11 mouse cellular contexts compared by ENCODE assay signal in the genomic region with DNA sequence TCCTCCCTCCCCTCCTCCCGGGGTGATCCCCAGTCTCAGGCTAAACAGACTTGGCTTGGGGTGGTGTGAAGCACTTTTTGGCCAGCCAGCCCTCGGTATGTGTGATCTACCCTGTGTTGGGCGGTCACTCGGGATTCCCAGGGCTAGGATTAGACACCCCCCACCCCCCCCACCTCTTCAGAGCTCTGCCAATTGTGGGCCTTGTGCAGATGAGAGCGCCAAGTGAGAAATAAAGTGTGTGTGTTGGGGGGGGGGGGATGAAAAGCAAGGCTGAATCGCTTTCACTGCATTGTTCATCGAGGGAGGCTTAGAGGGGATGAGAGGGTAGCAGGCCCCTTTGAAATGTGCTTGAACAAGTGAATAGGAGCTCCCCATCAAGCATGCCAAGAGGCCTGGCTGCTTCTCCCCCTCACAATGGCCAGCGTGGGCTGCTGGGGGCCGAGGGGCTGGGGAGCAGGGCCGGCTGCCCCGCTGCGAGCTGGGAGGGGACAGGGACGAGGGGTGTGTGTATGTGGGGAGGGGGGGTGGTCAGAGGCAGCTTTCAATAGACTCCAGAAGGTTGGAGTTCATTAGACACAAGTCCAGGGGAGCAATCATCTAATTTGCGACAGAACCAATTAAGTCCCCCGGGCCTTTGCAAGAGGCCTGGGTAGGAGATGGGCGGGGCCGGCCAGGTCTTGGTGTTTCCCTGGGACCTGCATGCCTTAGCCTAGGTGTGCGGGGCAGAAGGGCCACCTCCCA. TPM values are rescaled to one million over a fixed set of nuclear protein-coding genes. Genes with fewer than 3 reads are reported as not detected.
DNase-seq lines count a peak whose midpoint lies in the region; ATAC-seq and TF ChIP-seq lines count a peak whose summit lies in the region.
"Had no signal": no experiment of that assay in that cellular context is flagged by ENCODE, and none has a peak within 500 bp of the region (broad histone marks: within the 10 kb centered on the region; RNA-seq: fewer than 3 reads in every experiment).

No protein-coding gene starts in this region.

- H3K4me2 ChIP-seq in forebrain, embryonic 15.5 days (replicated peaks): peak overlapping the region; percentile 14
- H3K4me2 ChIP-seq in limb, embryonic 15.5 days: 0 out of 2 replicates have a peak overlapping the region, but pooled peaks have one; percentile 17

- no peak overlapping the region for H3K9ac ChIP-seq in forebrain, embryonic 15.5 days (replicated peaks)
- H3K9ac ChIP-seq in limb, embryonic 15.5 days: no peak overlapping the region

- no peaks in the 10 kb centered on the region for H3K9me3 ChIP-seq in forebrain, embryonic 15.5 days
- no peaks in the 10 kb centered on the region for H3K9me3 ChIP-seq in limb, embryonic 15.5 days
- no peaks in the 10 kb centered on the region for H3K9me3 ChIP-seq in heart, embryonic 10.5 days

- TF ChIP-seq POLR2A in brain, embryonic 14.5 days (IDR thresholded peaks at IDR 0.05; ENCODE audit: borderline replicate concordance, extremely low read depth, insufficient read depth, insufficient read length, poor library complexity, severe bottlenecking): no peak

- TF ChIP-seq CTCF in brain, embryonic 14.5 days (IDR thresholded peaks at IDR 0.05; ENCODE audit: borderline replicate concordance, extremely low read depth, insufficient read depth, insufficient read length): no peak

- H3K4me1 ChIP-seq in forebrain, embryonic 15.5 days: peaks cover 50% of the 10 kb centered on the region
- H3K4me1 ChIP-seq in limb, embryonic 15.5 days: peaks cover 64% of the 10 kb centered on the region
- H3K4me1 ChIP-seq in heart, embryonic 10.5 days: peaks cover 38% of the 10 kb centered on the region

- DNase-seq in embryo, embryonic 10 days (ENCODE audit: low spot score): peak; percentile 65
- no peak for DNase-seq in embryo, embryonic 9.5 days (ENCODE audit: extremely low spot score)
- peak; percentile 96 for DNase-seq in brain, embryonic 14.5 days (ENCODE audit: low read depth)
- no peak for DNase-seq in heart, embryonic 10.5 days (ENCODE audit: low spot score)
- no peak for DNase-seq in cerebellum, adult 9-10 months
- DNase-seq in kidney, postnatal 25 days: no peak
- DNase-seq: cerebellum, adult 11-12 months; right cerebral cortex, postnatal 25 days; thymus, adult 2 months had no signal

- peak; percentile 84 for ATAC-seq in forebrain, embryonic 15.5 days (replicated peaks)
- peak; percentile 27; the same call in 1 of the 2 replicates for ATAC-seq in limb, embryonic 15.5 days (ENCODE audit: insufficient number of reproducible peaks, low FRiP score, low TSS enrichment, low read depth)

- peak overlapping the region; percentile 75 for H3K27ac ChIP-seq in forebrain, embryonic 15.5 days (replicated peaks)
- H3K27ac ChIP-seq in limb, embryonic 15.5 days: peak overlapping the region; percentile 68
- H3K27ac ChIP-seq in heart, embryonic 10.5 days: no peak overlapping the region

- H3K4me3 ChIP-seq in forebrain, embryonic 15.5 days: no peak overlapping the region
- H3K4me3 ChIP-seq in limb, embryonic 15.5 days: no peak overlapping the region
- no peak overlapping the region for H3K4me3 ChIP-seq in heart, embryonic 10.5 days

- peaks cover 26% of the 10 kb centered on the region for H3K36me3 ChIP-seq in forebrain, embryonic 15.5 days
- peaks cover 68% of the 10 kb centered on the region for H3K36me3 ChIP-seq in limb, embryonic 15.5 days
- H3K36me3 ChIP-seq in heart, embryonic 10.5 days: peaks cover 72% of the 10 kb centered on the region

- WGBS in forebrain, embryonic 15.5 days: 8% methylated on average over 18 of the region's 18 CpGs
- WGBS in limb, embryonic 15.5 days: 36% methylated on average over 18 of the region's 18 CpGs
- WGBS in heart, embryonic 10.5 days: 78% methylated on average over 18 of the region's 18 CpGs

- H3K27me3 ChIP-seq in forebrain, embryonic 15.5 days: no peaks in the 10 kb centered on the region
- H3K27me3 ChIP-seq in limb, embryonic 15.5 days: no peaks in the 10 kb centered on the region
- no peaks in the 10 kb centered on the region; the same call in 1 of the 2 replicates for H3K27me3 ChIP-seq in heart, embryonic 10.5 days (ENCODE audit: insufficient read depth, poor library complexity, severe bottlenecking)

RNA-seq across cellular contexts. Expression of a gene that starts 15.1 kb away (rescaled TPM):
- 32.4 and 42.2 TPM in 2 replicates for polyA plus RNA-seq in brain, embryonic 14.5 days (2012; rRNA removed)
- polyA plus RNA-seq in forebrain, embryonic 15.5 days (2015; fragmentation: Nextera tagmentation; extraction: Ambion mirVana): 6.6 and 6.7 TPM in 2 replicates
- 15.8 and 20.3 TPM in 2 replicates for polyA plus RNA-seq in limb, embryonic 15.5 days (2015; fragmentation: Nextera tagmentation; extraction: Ambion mirVana)
- 2.2 and 5.1 TPM in 2 replicates for polyA plus RNA-seq in heart, embryonic 10.5 days (2016; fragmentation: Nextera tagmentation; extraction: Ambion mirVana)

Comparison
In these comparisons a context has a peak if more than half of its experiments do, and no peak if none do; other contexts are left out.
1. DNase-seq: peak in embryo, embryonic 10 days (single experiment) and brain, embryonic 14.5 days (single experiment); none in embryo, embryonic 9.5 days (single experiment), heart, embryonic 10.5 days (single experiment), cerebellum, adult 9-10 months (single experiment) and kidney, postnatal 25 days (0 of 2).